Mouse (Mus musculus) spleen, postnatal 4 days (tissue): ENCODE results near the gene Grm8.

Experiments
- DNase-seq, 2 experiments: peaks; one replicate each; pipeline ENCODE4 v3.0.0; 2022; ENCODE audit warnings: low spot score in 2 of 2

The Grm8 gene

GRCm38 (mm10) chr6:27646503-27646902 lies 488.5 kb downstream of the Grm8 start:
- no peak for DNase-seq

- no peak for DNase-seq
Measured at GRCm38 (mm10) chr6:27645054-27645453, 489.9 kb downstream of the Grm8 start.

- no peak for DNase-seq
Measured at GRCm38 (mm10) chr6:27635898-27636297, 499.1 kb downstream of the Grm8 start.

- DNase-seq: no peak
Measured at GRCm38 (mm10) chr6:27617472-27617871, 517.5 kb downstream of the Grm8 start.

GRCm38 (mm10) chr6:27580485-27580884 lies 554.5 kb downstream of the Grm8 start:
- no peak for DNase-seq

GRCm38 (mm10) chr6:27545516-27545915 lies 589.5 kb downstream of the Grm8 start:
- no peak for DNase-seq

- no peak for DNase-seq
Measured at GRCm38 (mm10) chr6:27517620-27518019, 617.4 kb downstream of the Grm8 start.

- DNase-seq: no peak
Measured at GRCm38 (mm10) chr6:27460998-27461397, 674.0 kb downstream of the Grm8 start.

GRCm38 (mm10) chr6:27408473-27408872 lies 726.5 kb downstream of the Grm8 start:
- no peak for DNase-seq

- DNase-seq: no peak
Measured at GRCm38 (mm10) chr6:27372416-27372815, 762.6 kb downstream of the Grm8 start.

- DNase-seq: no peak
Measured at GRCm38 (mm10) chr6:27371095-27371494, 763.9 kb downstream of the Grm8 start.

GRCm38 (mm10) chr6:27363775-27364174 lies 771.2 kb downstream of the Grm8 start:
- no peak for DNase-seq

- DNase-seq: no peak
Measured at GRCm38 (mm10) chr6:27360440-27360839, 774.5 kb downstream of the Grm8 start.

- no peak for DNase-seq
Measured at GRCm38 (mm10) chr6:27351147-27351546, 783.8 kb downstream of the Grm8 start.

- no peak for DNase-seq
Measured at GRCm38 (mm10) chr6:27348272-27348671, 786.7 kb downstream of the Grm8 start.

- no peak for DNase-seq
Measured at GRCm38 (mm10) chr6:27346311-27346710, 788.7 kb downstream of the Grm8 start.

GRCm38 (mm10) chr6:27340131-27340530 lies 794.8 kb downstream of the Grm8 start:
- no peak for DNase-seq

GRCm38 (mm10) chr6:27318575-27318974 lies 816.4 kb downstream of the Grm8 start:
- DNase-seq: no peak

- no peak for DNase-seq
Measured at GRCm38 (mm10) chr6:27317422-27317821, 817.6 kb downstream of the Grm8 start.

- no peak for DNase-seq
Measured at GRCm38 (mm10) chr6:27316018-27316417, 819.0 kb downstream of the Grm8 start.

GRCm38 (mm10) chr6:27314273-27315009 lies 820.5 kb downstream of the Grm8 start:
- no peak for DNase-seq

GRCm38 (mm10) chr6:27310401-27310800 lies 824.6 kb downstream of the Grm8 start:
- DNase-seq: no peak

GRCm38 (mm10) chr6:27305351-27305750 lies 829.6 kb downstream of the Grm8 start:
- DNase-seq: no peak

GRCm38 (mm10) chr6:27264972-27265371 lies 870.0 kb downstream of the Grm8 start:
- no peak for DNase-seq
